Mouse (Mus musculus): ENCODE measurements around the gene Stap2. TPM values are rescaled to one million over a fixed set of nuclear protein-coding genes. Genes with fewer than 3 reads are reported as not detected.

Gene Stap2
- polyA plus RNA-seq, 1 experiment from 2014 or later: 15.9 TPM

DNA sequence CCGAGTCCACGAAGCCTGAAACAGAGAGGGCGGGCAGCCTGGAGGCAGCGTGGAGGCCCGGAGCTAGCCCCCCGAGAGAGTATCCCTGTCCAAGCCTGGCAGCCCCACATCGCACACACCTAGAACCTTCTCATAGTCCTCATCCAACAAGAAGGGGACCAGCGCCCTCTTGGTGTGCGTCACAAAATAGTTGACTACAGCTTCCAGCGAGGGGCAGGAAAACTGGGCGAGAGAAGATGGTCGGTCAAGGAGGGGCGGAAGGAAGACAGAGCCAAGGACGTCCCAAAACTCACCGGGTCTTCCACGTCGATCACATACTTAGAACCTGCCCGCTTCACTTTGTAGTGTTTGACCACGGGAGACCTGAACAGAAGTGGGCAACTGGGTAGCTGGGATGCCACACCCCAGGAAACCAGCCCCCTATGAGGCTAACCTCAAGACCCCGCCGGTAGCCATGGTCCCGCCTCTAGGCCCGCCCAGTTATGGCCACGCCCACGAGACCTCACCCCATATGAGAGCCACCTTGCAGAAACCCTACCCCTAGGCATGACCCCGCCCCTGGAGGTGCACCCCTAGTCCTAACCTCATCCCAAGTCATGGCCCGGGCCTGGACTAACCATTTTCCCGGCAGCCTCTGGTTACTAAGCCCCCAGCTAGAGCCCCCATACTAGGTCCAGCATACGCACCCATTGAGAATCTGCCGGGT is 5.4 kb downstream of the Stap2 start:
- H3K4me3 ChIP-seq (ENCODE audit: control insufficient read depth in 1 of 2, insufficient read depth in 1 of 2, low read depth in 1 of 2, low read length in 2 of 2): 0 out of 4 replicates have a peak overlapping the region, but pooled peaks of 1 of the 2 experiments have one; percentile 3

DNA sequence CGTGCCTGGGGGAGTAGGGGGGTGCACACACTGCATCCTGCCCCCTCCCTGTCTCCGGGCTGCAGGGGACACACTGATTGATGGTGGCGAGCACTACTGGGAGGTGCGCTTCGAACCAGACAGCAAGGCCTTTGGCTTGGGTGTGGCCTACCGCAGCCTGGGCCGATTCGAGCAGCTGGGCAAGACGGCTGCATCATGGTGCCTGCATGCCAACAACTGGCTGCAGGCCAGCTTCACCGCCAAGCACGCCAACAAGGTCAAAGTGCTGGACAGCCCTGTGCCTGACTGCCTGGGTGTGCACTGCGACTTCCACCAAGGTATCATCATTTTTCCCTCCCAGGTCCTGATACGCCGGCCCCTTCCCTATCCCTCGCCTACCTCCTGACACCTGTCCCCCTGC is 9.4 kb downstream of the Stap2 start:
- Histone ChIP-seq H3K4me2 (ENCODE audit: low read length) (no peak overlapping the region), H3K9ac (ENCODE audit: low read length) (no peak overlapping the region), H3K36me3 (ENCODE audit: control insufficient read depth, insufficient read depth, low read length) (no peaks in the 10 kb centered on the region), H3K9me3 (ENCODE audit: control insufficient read depth, low read length) (no peaks in the 10 kb centered on the region), H3K4me1 (ENCODE audit: control insufficient read depth in 2 of 2, insufficient read depth in 2 of 2, low read length in 2 of 2) (peaks cover 0 to 3% of the 10 kb centered on the region in 2 experiments; a peak in 1 of 4 replicates), H3K27me3 (ENCODE audit: control insufficient read depth, insufficient read depth, low read length) (peaks cover 10% of the 10 kb centered on the region; the same call in 1 of the 2 replicates), H3K4me3 (ENCODE audit: control insufficient read depth in 1 of 2, insufficient read depth in 1 of 2, low read depth in 1 of 2, low read length in 2 of 2) (no peak overlapping the region), H3K27ac (replicated peaks in 1 of 2; ENCODE audit: control insufficient read depth in 1 of 2, insufficient read depth in 1 of 2, low read depth in 2 of 2, low read length in 2 of 2) (no peak overlapping the region)
- no peak for ATAC-seq (ENCODE audit: insufficient number of reproducible peaks, insufficient read depth, low FRiP score, low read depth)
- 85% methylated on average over 15 of the region's 15 CpGs for WGBS

More for the DNA sequence above, 5.4 kb downstream of the Stap2 start:
- Histone ChIP-seq H3K27ac (replicated peaks in 1 of 2; ENCODE audit: control insufficient read depth in 1 of 2, insufficient read depth in 1 of 2, low read depth in 2 of 2, low read length in 2 of 2) (no peak overlapping the region), H3K9me3 (ENCODE audit: control insufficient read depth, low read length) (no peaks in the 10 kb centered on the region), H3K4me2 (ENCODE audit: low read length) (peak overlapping the region; percentile 23), H3K9ac (ENCODE audit: low read length) (no peak overlapping the region), H3K27me3 (ENCODE audit: control insufficient read depth, insufficient read depth, low read length) (peaks cover 19% of the 10 kb centered on the region; the same call in 1 of the 2 replicates), H3K4me1 (ENCODE audit: control insufficient read depth in 2 of 2, insufficient read depth in 2 of 2, low read length in 2 of 2) (peaks cover 0 to 3% of the 10 kb centered on the region in 2 experiments; a peak in 1 of 4 replicates), H3K36me3 (ENCODE audit: control insufficient read depth, insufficient read depth, low read length) (no peaks in the 10 kb centered on the region)
- ATAC-seq (ENCODE audit: insufficient number of reproducible peaks, insufficient read depth, low FRiP score, low read depth): no peak
- WGBS: 11% methylated on average over 30 of the region's 30 CpGs

DNA sequence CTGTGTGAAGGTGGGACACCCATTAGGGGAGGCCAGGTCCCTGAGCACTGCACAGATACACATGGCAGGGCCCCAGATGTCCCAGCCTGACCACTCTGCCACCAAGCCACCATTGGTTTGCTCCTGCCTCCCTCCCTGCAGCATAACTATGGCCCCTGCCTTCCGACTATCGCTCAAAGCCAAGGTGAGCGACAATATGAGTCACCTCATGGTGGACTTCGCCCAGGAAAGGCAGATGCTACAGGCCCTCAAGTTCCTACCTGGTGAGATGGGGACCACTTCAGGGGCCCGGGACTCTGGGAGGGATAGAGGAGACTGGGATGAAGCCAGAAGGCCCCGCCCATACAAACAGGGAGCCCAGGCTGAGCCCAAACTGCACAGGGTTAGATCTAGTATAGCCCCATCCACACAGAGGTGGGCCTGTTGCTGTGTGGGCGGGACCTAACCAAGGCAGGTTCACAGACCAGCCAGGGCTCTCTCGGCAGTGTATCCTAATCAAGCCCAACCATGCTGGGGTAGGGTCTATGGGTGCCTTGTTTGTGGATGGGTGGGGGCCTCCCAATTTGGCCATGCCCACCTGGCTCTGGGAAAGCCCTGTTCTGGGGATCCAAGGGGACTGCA is 15.0 kb downstream of the Stap2 start:
- Histone ChIP-seq H3K4me2 (ENCODE audit: low read length) (no peak overlapping the region), H3K27me3 (ENCODE audit: control insufficient read depth, insufficient read depth, low read length) (peaks cover 24% of the 10 kb centered on the region), H3K9me3 (ENCODE audit: control insufficient read depth, low read length) (no peaks in the 10 kb centered on the region), H3K9ac (ENCODE audit: low read length) (no peak overlapping the region), H3K4me3 (ENCODE audit: control insufficient read depth in 1 of 2, insufficient read depth in 1 of 2, low read depth in 1 of 2, low read length in 2 of 2) (no peak overlapping the region), H3K36me3 (ENCODE audit: control insufficient read depth, insufficient read depth, low read length) (no peaks in the 10 kb centered on the region), H3K27ac (replicated peaks in 1 of 2; ENCODE audit: control insufficient read depth in 1 of 2, insufficient read depth in 1 of 2, low read depth in 2 of 2, low read length in 2 of 2) (no peak overlapping the region), H3K4me1 (ENCODE audit: control insufficient read depth in 2 of 2, insufficient read depth in 2 of 2, low read length in 2 of 2) (peaks cover 0 to 3% of the 10 kb centered on the region in 2 experiments; a peak in 2 of 4 replicates)
- 67% methylated on average over 8 of the region's 8 CpGs for WGBS
- ATAC-seq (ENCODE audit: insufficient number of reproducible peaks, insufficient read depth, low FRiP score, low read depth): no peak; the same call in 1 of the 2 replicates

- WGBS: 11% methylated on average over 27 of the region's 35 CpGs
- no peak for ATAC-seq (ENCODE audit: insufficient number of reproducible peaks, insufficient read depth, low FRiP score, low read depth)
These were observed 19.1 kb downstream of the Stap2 start, which contains the start of gene Fsd1 for GRCm38 (mm10) chr17:55986030-55986961. Gene Fsd1 (plus strand): TSS chr17:55986509.

DNA sequence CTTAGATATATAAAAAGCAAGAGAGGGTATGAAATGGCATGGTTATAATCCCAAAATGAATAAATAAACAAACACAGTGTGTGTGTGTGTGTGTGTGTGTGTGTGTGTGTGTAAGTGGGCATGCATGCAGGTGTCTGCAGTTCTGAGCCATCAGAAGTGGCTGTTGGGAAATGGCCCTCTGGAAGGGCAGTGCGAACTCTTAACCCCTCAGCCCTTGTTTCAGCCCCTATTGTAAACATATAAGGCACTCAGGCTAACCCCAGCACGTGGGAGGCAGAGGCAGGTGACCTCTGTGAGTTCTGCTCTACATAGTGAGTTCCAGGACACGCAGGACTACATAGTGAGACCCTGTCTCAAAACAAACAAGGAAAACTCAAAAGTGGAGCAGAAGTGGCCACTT is 28.1 kb downstream of the Stap2 start:
- no peak overlapping the region for H3K9ac ChIP-seq (ENCODE audit: low read length)
- no peak overlapping the region for H3K4me3 ChIP-seq (ENCODE audit: control insufficient read depth in 1 of 2, insufficient read depth in 1 of 2, low read depth in 1 of 2, low read length in 2 of 2)
- no peaks in the 10 kb centered on the region for H3K36me3 ChIP-seq (ENCODE audit: control insufficient read depth, insufficient read depth, low read length)
- H3K27me3 ChIP-seq (ENCODE audit: control insufficient read depth, insufficient read depth, low read length): no peaks in the 10 kb centered on the region
- no peak for ATAC-seq (ENCODE audit: insufficient number of reproducible peaks, insufficient read depth, low FRiP score, low read depth)
- no peaks in the 10 kb centered on the region for H3K9me3 ChIP-seq (ENCODE audit: control insufficient read depth, low read length)
- WGBS: 61% methylated on average over 3 of the region's 3 CpGs
- no peak overlapping the region for H3K27ac ChIP-seq (replicated peaks in 1 of 2; ENCODE audit: control insufficient read depth in 1 of 2, insufficient read depth in 1 of 2, low read depth in 2 of 2, low read length in 2 of 2)
- no peak overlapping the region for H3K4me2 ChIP-seq (ENCODE audit: low read length)
- H3K4me1 ChIP-seq (ENCODE audit: control insufficient read depth in 2 of 2, insufficient read depth in 2 of 2, low read length in 2 of 2): no peaks in the 10 kb centered on the region; a peak in 2 of 4 replicates

More at GRCm38 (mm10) chr17:55986030-55986961, 19.1 kb downstream of the Stap2 start, which contains the start of gene Fsd1:
- Histone ChIP-seq H3K4me1 (ENCODE audit: control insufficient read depth in 2 of 2, insufficient read depth in 2 of 2, low read length in 2 of 2) (peaks cover 0 to 3% of the 10 kb centered on the region in 2 experiments; a peak in 2 of 4 replicates), H3K4me3 (ENCODE audit: control insufficient read depth in 1 of 2, insufficient read depth in 1 of 2, low read depth in 1 of 2, low read length in 2 of 2) (peak within 1 kb of the TSS; percentile 35 to 37), H3K27me3 (ENCODE audit: control insufficient read depth, insufficient read depth, low read length) (peaks cover 29% of the 10 kb centered on the region), H3K9ac (ENCODE audit: low read length) (0 out of 2 replicates have a peak within 1 kb of the TSS, but pooled peaks have one; percentile 39), H3K36me3 (ENCODE audit: control insufficient read depth, insufficient read depth, low read length) (no peaks in the 10 kb centered on the region), H3K4me2 (ENCODE audit: low read length) (peak within 1 kb of the TSS; percentile 60), H3K27ac (replicated peaks in 1 of 2; ENCODE audit: control insufficient read depth in 1 of 2, insufficient read depth in 1 of 2, low read depth in 2 of 2, low read length in 2 of 2) (no peak within 1 kb of the TSS), H3K9me3 (ENCODE audit: control insufficient read depth, low read length) (0 out of 2 replicates have a peak, but pooled peaks cover 2% of the 10 kb centered on the region)

GRCm38 (mm10) chr17:55976255-55976862 is 29.0 kb downstream of the Stap2 start:
- no peak overlapping the region for H3K27ac ChIP-seq (replicated peaks in 1 of 2; ENCODE audit: control insufficient read depth in 1 of 2, insufficient read depth in 1 of 2, low read depth in 2 of 2, low read length in 2 of 2)
- no peak overlapping the region for H3K9ac ChIP-seq (ENCODE audit: low read length)
- H3K27me3 ChIP-seq (ENCODE audit: control insufficient read depth, insufficient read depth, low read length): peaks cover 6% of the 10 kb centered on the region
- no peaks in the 10 kb centered on the region for H3K9me3 ChIP-seq (ENCODE audit: control insufficient read depth, low read length)
- H3K4me1 ChIP-seq (ENCODE audit: control insufficient read depth in 2 of 2, insufficient read depth in 2 of 2, low read length in 2 of 2): peaks cover 0 to under 1% of the 10 kb centered on the region in 2 experiments; a peak in 3 of 4 replicates
- H3K4me3 ChIP-seq (ENCODE audit: control insufficient read depth in 1 of 2, insufficient read depth in 1 of 2, low read depth in 1 of 2, low read length in 2 of 2): no peak overlapping the region
- no peak; the same call in 1 of the 2 replicates for ATAC-seq (ENCODE audit: insufficient number of reproducible peaks, insufficient read depth, low FRiP score, low read depth)
- no peaks in the 10 kb centered on the region for H3K36me3 ChIP-seq (ENCODE audit: control insufficient read depth, insufficient read depth, low read length)
- H3K4me2 ChIP-seq (ENCODE audit: low read length): no peak overlapping the region
- WGBS: 15% methylated on average over 13 of the region's 13 CpGs
